In the genomic region with DNA sequence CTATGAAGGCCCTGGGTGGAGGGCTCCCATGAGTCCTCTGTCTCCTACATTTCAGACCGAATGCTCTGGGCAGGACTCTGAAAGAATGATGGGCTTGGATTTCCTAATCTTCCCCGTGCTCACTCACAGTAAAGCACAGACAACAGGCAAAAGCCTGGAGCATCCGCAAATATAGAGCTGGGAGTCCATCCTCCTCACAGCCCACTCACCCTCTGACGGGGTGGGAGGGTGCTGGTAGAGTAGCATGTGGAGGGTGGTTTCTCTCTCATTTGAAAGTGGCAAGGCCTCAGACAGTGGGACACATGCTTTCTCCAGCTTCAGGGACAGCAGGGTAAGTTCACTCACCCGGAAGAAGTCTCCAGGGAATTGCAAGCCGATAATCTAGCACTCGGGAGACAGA, we compare ENCODE assay signal across 26 mouse cellular contexts.
"Had no signal": no experiment of that assay in that cellular context is flagged by ENCODE, and none has a peak within 500 bp of the region (broad histone marks: within the 10 kb centered on the region; RNA-seq: fewer than 3 reads in every experiment).

No protein-coding gene starts in this region.

- H3K27me3 ChIP-seq: heart, embryonic 13.5 days; heart, embryonic 15.5 days; hindbrain, embryonic 13.5 days; hindbrain, embryonic 15.5 days; kidney, embryonic 15.5 days; limb, embryonic 13.5 days; limb, embryonic 15.5 days; liver, embryonic 12.5 days had no signal

- H3K9ac ChIP-seq: forebrain, postnatal 0 days; heart, embryonic 13.5 days; heart, embryonic 15.5 days; hindbrain, embryonic 13.5 days; hindbrain, embryonic 15.5 days; kidney, embryonic 15.5 days; limb, embryonic 13.5 days; limb, embryonic 15.5 days; liver, embryonic 12.5 days; liver, embryonic 14.5 days had no signal

- H3K9me3 ChIP-seq: heart, embryonic 13.5 days; heart, embryonic 15.5 days; hindbrain, embryonic 13.5 days; hindbrain, embryonic 15.5 days; kidney, embryonic 15.5 days; limb, embryonic 13.5 days; limb, embryonic 15.5 days; liver, embryonic 12.5 days had no signal

- H3K4me2 ChIP-seq: heart, embryonic 11.5 days; heart, embryonic 13.5 days; heart, embryonic 15.5 days; hindbrain, embryonic 13.5 days; hindbrain, embryonic 15.5 days; kidney, embryonic 15.5 days; limb, embryonic 13.5 days; limb, embryonic 15.5 days; liver, embryonic 12.5 days had no signal

- H3K4me3 ChIP-seq: heart, adult 2 months; heart, embryonic 13.5 days; heart, embryonic 15.5 days; hindbrain, embryonic 13.5 days; hindbrain, embryonic 15.5 days; kidney, embryonic 15.5 days; limb, embryonic 13.5 days; limb, embryonic 15.5 days; liver, embryonic 12.5 days had no signal

- H3K27ac ChIP-seq: heart, adult 2 months; heart, embryonic 13.5 days; heart, embryonic 15.5 days; hindbrain, embryonic 13.5 days; hindbrain, embryonic 15.5 days; hindbrain, postnatal 0 days; kidney, embryonic 15.5 days; kidney, postnatal 0 days; limb, embryonic 13.5 days; limb, embryonic 15.5 days; liver, embryonic 12.5 days; liver, embryonic 14.5 days had no signal

- H3K4me1 ChIP-seq: heart, embryonic 15.5 days; hindbrain, embryonic 13.5 days; hindbrain, embryonic 15.5 days; limb, embryonic 13.5 days had no signal

- ATAC-seq: forebrain, postnatal 0 days; hindbrain, postnatal 0 days; intestine, embryonic 16.5 days; liver, embryonic 12.5 days had no signal

- DNase-seq: forebrain, postnatal 0 days; gastrocnemius, postnatal 14 days; gastrocnemius, postnatal 36 days; heart, adult 11 months; heart, adult 2 months; heart, postnatal 14 days; heart, postnatal 36 days; kidney, adult 11 months; kidney, adult 2 months; kidney, adult 9 months; kidney, postnatal 14 days; kidney, postnatal 36 days; left cerebral cortex, postnatal 4 days had no signal

- H3K36me3 ChIP-seq: heart, embryonic 13.5 days; heart, embryonic 15.5 days; hindbrain, embryonic 13.5 days; hindbrain, embryonic 15.5 days; kidney, embryonic 15.5 days; limb, embryonic 13.5 days; limb, embryonic 15.5 days; liver, embryonic 12.5 days had no signal
